Mouse (Mus musculus) liver, postnatal 0 days (tissue): ENCODE results near the gene Rfxank.

Experiments used
- CTCF ChIP-seq: sonication (generic); IDR thresholded peaks from 2 replicates; pipeline ENCODE4 v1.5.1; 2016; ENCODE audit warnings: antibody characterized with exemption, low read depth
- EP300 ChIP-seq: IDR thresholded peaks from 2 replicates; pipeline ENCODE4 v1.6.1; 2016; ENCODE audit warnings: antibody characterized with exemption, low read depth, mild to moderate bottlenecking

GRCm38 (mm10) chr8:70083285-70083684 lies 55.7 kb downstream of the Rfxank start, which contains the start of gene Hapln4:
- TF ChIP-seq EP300 (no peak), CTCF (no peak)
